Mouse (Mus musculus) hindbrain, embryonic 13.5 days (tissue): Measurements from ENCODE around the gene E030018B13Rik. TPM values are rescaled to one million over a fixed set of nuclear protein-coding genes. Genes with fewer than 3 reads are reported as not detected.

Source experiments
- ATAC-seq: fragments of 200-750 bp; cut with Nextera tagmentation; 2 replicates; pipeline ENCODE4 v1.8.0; 2017; ENCODE audit warnings: moderate TSS enrichment; ENCODE audit not compliant: low FRiP score
- H3K27ac ChIP-seq: fragments of 300-500 bp; sonication (generic); 2 replicates; pipeline ENCODE4 v1.5.1; 2015; ENCODE audit warnings: inconsistent platforms, mild to moderate bottlenecking, moderate library complexity
- H3K27me3 ChIP-seq: fragments of 300-500 bp; sonication (generic); 2 replicates; pipeline ENCODE4 v1.6.1; 2015; ENCODE audit warnings: mild to moderate bottlenecking, inconsistent platforms
- H3K36me3 ChIP-seq: fragments of 300-500 bp; sonication (generic); 2 replicates; pipeline ENCODE4 v1.6.1; 2015; ENCODE audit warnings: mild to moderate bottlenecking, inconsistent platforms
- H3K4me1 ChIP-seq: fragments of 300-500 bp; sonication (generic); replicated peaks from 2 replicates; pipeline ENCODE4 v1.6.1; 2015; ENCODE audit warnings: inconsistent platforms
- H3K4me2 ChIP-seq: fragments of 300-500 bp; sonication (generic); 2 replicates; pipeline ENCODE4 v1.6.1; 2015; ENCODE audit warnings: inconsistent platforms, mild to moderate bottlenecking, moderate library complexity
- H3K4me3 ChIP-seq: fragments of 300-500 bp; sonication (generic); 2 replicates; pipeline ENCODE4 v1.5.1; 2015; ENCODE audit warnings: mild to moderate bottlenecking, inconsistent platforms
- H3K9ac ChIP-seq: fragments of 300-500 bp; sonication (generic); 2 replicates; pipeline ENCODE4 v1.6.1; 2015; ENCODE audit warnings: mild to moderate bottlenecking, inconsistent platforms
- H3K9me3 ChIP-seq: fragments of 300-500 bp; sonication (generic); 2 replicates; pipeline ENCODE4 v1.6.1; 2016; ENCODE audit warnings: inconsistent platforms
- WGBS: fragments of 180-500 bp; shearing (Covaris S2); methylation state at CpG from one replicate; pipeline ENCODE4 v1.1.7; 2015; 5-methylcytosine and 5-hydroxymethylcytosine counted together
- polyA plus RNA-seq: library from polyadenylated mRNA; unstranded; fragments of >200 nt; fragmentation: Nextera tagmentation; extraction: Ambion mirVana; gene quantifications from 2 replicates; pipeline ENCODE4 v1.2.1, GENCODE M21; 2015

Gene E030018B13Rik
- polyA plus RNA-seq, 1 experiment from 2014 or later, result not detected

GRCm38 (mm10) chr7:63901346-63901745 is 15.3 kb upstream of the E030018B13Rik start:
- Histone ChIP-seq H3K27ac (peak overlapping the region; percentile 32; the same call in 1 of the 2 replicates), H3K9ac (0 out of 2 replicates have a peak overlapping the region, but pooled peaks have one; percentile 24), H3K4me2 (no peak overlapping the region), H3K36me3 (no peaks in the 10 kb centered on the region), H3K27me3 (no peaks in the 10 kb centered on the region), H3K4me3 (no peak overlapping the region), H3K9me3 (no peaks in the 10 kb centered on the region), H3K4me1 (peaks cover 57% of the 10 kb centered on the region)
- 46% methylated on average over 11 of the region's 11 CpGs for WGBS
- ATAC-seq, result no peak

GRCm38 (mm10) chr7:63901942-63902341 is 14.7 kb upstream of the E030018B13Rik start:
- H3K4me3 ChIP-seq, result no peak overlapping the region
- H3K9ac ChIP-seq, result 0 out of 2 replicates have a peak overlapping the region, but pooled peaks have one; percentile 24
- WGBS, result 78% methylated on average over 3 of the region's 3 CpGs
- H3K9me3 ChIP-seq, result no peaks in the 10 kb centered on the region
- H3K27me3 ChIP-seq, result no peaks in the 10 kb centered on the region
- ATAC-seq, result no peak
- H3K4me1 ChIP-seq, result peaks cover 51% of the 10 kb centered on the region
- no peaks in the 10 kb centered on the region for H3K36me3 ChIP-seq
- peak overlapping the region; percentile 32; the same call in 1 of the 2 replicates for H3K27ac ChIP-seq
- no peak overlapping the region for H3K4me2 ChIP-seq

- H3K27me3 ChIP-seq, result no peaks in the 10 kb centered on the region
- WGBS, result 63% methylated on average over 3 of the region's 3 CpGs
- no peak for ATAC-seq
- no peak overlapping the region for H3K27ac ChIP-seq
- H3K9me3 ChIP-seq, result no peaks in the 10 kb centered on the region
- no peak overlapping the region for H3K4me2 ChIP-seq
- H3K4me1 ChIP-seq, result peaks cover 46% of the 10 kb centered on the region
- no peak overlapping the region for H3K9ac ChIP-seq
- no peaks in the 10 kb centered on the region for H3K36me3 ChIP-seq
- no peak overlapping the region for H3K4me3 ChIP-seq
These were observed 13.9 kb upstream of the E030018B13Rik start for GRCm38 (mm10) chr7:63902604-63903210.

- Histone ChIP-seq H3K4me3 (no peak overlapping the region), H3K4me1 (peaks cover 50% of the 10 kb centered on the region), H3K36me3 (no peaks in the 10 kb centered on the region), H3K27me3 (no peaks in the 10 kb centered on the region), H3K9me3 (no peaks in the 10 kb centered on the region), H3K9ac (no peak overlapping the region), H3K27ac (no peak overlapping the region), H3K4me2 (no peak overlapping the region)
- ATAC-seq, result no peak
- 70% methylated on average over 9 of the region's 9 CpGs for WGBS
These were observed 12.8 kb upstream of the E030018B13Rik start for GRCm38 (mm10) chr7:63903635-63904380.

GRCm38 (mm10) chr7:63905190-63905589 is 11.5 kb upstream of the E030018B13Rik start:
- no peak for ATAC-seq
- no peaks in the 10 kb centered on the region for H3K9me3 ChIP-seq
- peaks cover 58% of the 10 kb centered on the region for H3K4me1 ChIP-seq
- no peak overlapping the region for H3K9ac ChIP-seq
- no peaks in the 10 kb centered on the region for H3K27me3 ChIP-seq
- H3K36me3 ChIP-seq, result no peaks in the 10 kb centered on the region
- 93% methylated on average over 2 of the region's 2 CpGs for WGBS
- no peak overlapping the region for H3K27ac ChIP-seq
- H3K4me3 ChIP-seq, result no peak overlapping the region
- no peak overlapping the region for H3K4me2 ChIP-seq

- Histone ChIP-seq H3K4me2 (no peak overlapping the region), H3K4me1 (peaks cover 58% of the 10 kb centered on the region), H3K36me3 (no peaks in the 10 kb centered on the region), H3K27ac (no peak overlapping the region), H3K27me3 (no peaks in the 10 kb centered on the region), H3K9ac (no peak overlapping the region), H3K4me3 (no peak overlapping the region), H3K9me3 (no peaks in the 10 kb centered on the region)
- WGBS, result 94% methylated on average over 5 of the region's 5 CpGs
- ATAC-seq, result no peak
These were observed 11.0 kb upstream of the E030018B13Rik start for GRCm38 (mm10) chr7:63905642-63906041.

GRCm38 (mm10) chr7:63907778-63908495 is 8.7 kb upstream of the E030018B13Rik start:
- ATAC-seq, result no peak
- Histone ChIP-seq H3K27me3 (no peaks in the 10 kb centered on the region), H3K9me3 (no peaks in the 10 kb centered on the region), H3K4me3 (no peak overlapping the region), H3K4me1 (peaks cover 62% of the 10 kb centered on the region), H3K4me2 (no peak overlapping the region), H3K27ac (peak overlapping the region; percentile 66), H3K36me3 (no peaks in the 10 kb centered on the region), H3K9ac (no peak overlapping the region)
- 76% methylated on average over 5 of the region's 5 CpGs for WGBS

GRCm38 (mm10) chr7:63908496-63909285 is 8.0 kb upstream of the E030018B13Rik start:
- no peaks in the 10 kb centered on the region for H3K9me3 ChIP-seq
- H3K4me2 ChIP-seq, result 0 out of 2 replicates have a peak overlapping the region, but pooled peaks have one; percentile 10
- H3K27ac ChIP-seq, result peak overlapping the region; percentile 66
- peaks cover 62% of the 10 kb centered on the region for H3K4me1 ChIP-seq
- no peak overlapping the region for H3K9ac ChIP-seq
- no peaks in the 10 kb centered on the region for H3K27me3 ChIP-seq
- H3K4me3 ChIP-seq, result no peak overlapping the region
- H3K36me3 ChIP-seq, result no peaks in the 10 kb centered on the region
- no peak for ATAC-seq
- WGBS, result 46% methylated on average over 9 of the region's 11 CpGs

- ATAC-seq, result no peak
- H3K27me3 ChIP-seq, result no peaks in the 10 kb centered on the region
- peaks cover 72% of the 10 kb centered on the region for H3K4me1 ChIP-seq
- H3K9ac ChIP-seq, result no peak overlapping the region
- no peaks in the 10 kb centered on the region for H3K9me3 ChIP-seq
- 72% methylated on average over 5 of the region's 5 CpGs for WGBS
- H3K4me2 ChIP-seq, result no peak overlapping the region
- no peak overlapping the region for H3K27ac ChIP-seq
- H3K36me3 ChIP-seq, result no peaks in the 10 kb centered on the region
- H3K4me3 ChIP-seq, result no peak overlapping the region
These were observed 6.4 kb upstream of the E030018B13Rik start for GRCm38 (mm10) chr7:63910225-63910624.

GRCm38 (mm10) chr7:63910912-63911311 is 5.7 kb upstream of the E030018B13Rik start:
- peaks cover 76% of the 10 kb centered on the region for H3K4me1 ChIP-seq
- H3K27me3 ChIP-seq, result no peaks in the 10 kb centered on the region
- H3K4me3 ChIP-seq, result no peak overlapping the region
- no peak overlapping the region for H3K4me2 ChIP-seq
- H3K36me3 ChIP-seq, result no peaks in the 10 kb centered on the region
- 42% methylated on average over 4 of the region's 4 CpGs for WGBS
- H3K9ac ChIP-seq, result no peak overlapping the region
- peak overlapping the region; percentile 55; the same call in 1 of the 2 replicates for H3K27ac ChIP-seq
- H3K9me3 ChIP-seq, result no peaks in the 10 kb centered on the region
- no peak for ATAC-seq

- Histone ChIP-seq H3K4me2 (no peak overlapping the region), H3K27ac (peak overlapping the region; percentile 55), H3K9ac (no peak overlapping the region), H3K36me3 (no peaks in the 10 kb centered on the region), H3K27me3 (no peaks in the 10 kb centered on the region), H3K4me1 (peaks cover 76% of the 10 kb centered on the region), H3K4me3 (no peak overlapping the region), H3K9me3 (no peaks in the 10 kb centered on the region)
- 52% methylated on average over 8 of the region's 8 CpGs for whole genome bisulfite sequencing
- ATAC-seq, result peak; percentile 18; the same call in 1 of the 2 replicates
These were observed 5.0 kb upstream of the E030018B13Rik start for GRCm38 (mm10) chr7:63911383-63912233.
